Mouse (Mus musculus): ENCODE results near the gene Zfp423.

- TF ChIP-seq CTCF (IDR thresholded peaks at IDR 0.05; ENCODE audit: borderline replicate concordance, insufficient read depth, low read depth, low read length) = peak; percentile 84
- TF ChIP-seq POLR2A (IDR thresholded peaks at IDR 0.05; ENCODE audit: borderline replicate concordance, insufficient read depth, low read length) = no peak
These were observed 243.4 kb downstream of the Zfp423 start for GRCm38 (mm10) chr8:87715731-87716682.

Data from cerebellum, adult 2 months (tissue).